Mouse (Mus musculus) heart, embryonic 13.5 days (tissue): Measurements from ENCODE around the gene Kctd4. TPM values are rescaled to one million over a fixed set of nuclear protein-coding genes. Genes with fewer than 3 reads are reported as not detected.

Experiments
- polyA plus RNA-seq: library from polyadenylated mRNA; unstranded; fragments of >200 nt; fragmentation: Nextera tagmentation; extraction: Ambion mirVana; gene quantifications from 2 replicates; pipeline ENCODE4 v1.2.1, GENCODE M21; 2015

Kctd4 gene
- polyA plus RNA-seq, 1 experiment from 2014 or later = 0.25 TPM

Other genes starting within 250 kb of the Kctd4 start
- 11.7 and 11.8 TPM in 2 replicates for gene Cog3, start 200.5 kb upstream of the Kctd4 start, polyA plus RNA-seq
- gene Slc25a30, start 168.0 kb upstream of the Kctd4 start, polyA plus RNA-seq = 4.8 and 5.5 TPM in 2 replicates
- gene Tpt1, start 109.9 kb upstream of the Kctd4 start, polyA plus RNA-seq = 849 and 910 TPM in 2 replicates
- gene Gtf2f2, start 55.9 kb downstream of the Kctd4 start, polyA plus RNA-seq = 26.9 and 27.1 TPM in 2 replicates
- 8.8 and 9.5 TPM in 2 replicates for gene Gpalpp1, start 155.8 kb downstream of the Kctd4 start, polyA plus RNA-seq
- gene Nufip1, start 155.9 kb downstream of the Kctd4 start, polyA plus RNA-seq = 9.7 and 10.5 TPM in 2 replicates